Mouse (Mus musculus) neural tube, embryonic 11.5 days (tissue): ENCODE measurements around the gene Pga5. TPM values are rescaled to one million over a fixed set of nuclear protein-coding genes. Genes with fewer than 3 reads are reported as not detected.

Experiments
- ATAC-seq: fragments of 200-750 bp; cut with Nextera tagmentation; 2 replicates; pipeline ENCODE4 v1.8.0; 2017; ENCODE audit warnings: moderate number of reproducible peaks, mild to moderate bottlenecking, moderate TSS enrichment, moderate library complexity; ENCODE audit not compliant: insufficient read depth, low FRiP score, low TSS enrichment
- DNase-seq: peaks from one replicate; pipeline ENCODE4 v3.0.0-alpha.2; 2015; ENCODE audit warnings: low spot score
- H3K27ac ChIP-seq: fragments of 300-500 bp; sonication (generic); 2 replicates; pipeline ENCODE4 v1.5.1; 2014; ENCODE audit warnings: low read depth, mild to moderate bottlenecking, low read length
- H3K27me3 ChIP-seq: fragments of 300-500 bp; sonication (generic); 2 replicates; pipeline ENCODE4 v1.6.1; 2014; ENCODE audit warnings: mild to moderate bottlenecking, low read length, mixed read lengths; ENCODE audit not compliant: control insufficient read depth, insufficient read depth
- H3K36me3 ChIP-seq: fragments of 300-500 bp; sonication (generic); 2 replicates; pipeline ENCODE4 v1.6.1; 2014; ENCODE audit warnings: mild to moderate bottlenecking, low read length, moderate library complexity, mixed read lengths; ENCODE audit not compliant: control insufficient read depth, insufficient read depth
- H3K4me1 ChIP-seq: fragments of 300-500 bp; sonication (generic); 2 replicates; pipeline ENCODE4 v1.6.1; 2014; ENCODE audit warnings: low read length, mixed read lengths; ENCODE audit not compliant: control insufficient read depth, insufficient read depth
- H3K4me2 ChIP-seq: fragments of 300-500 bp; sonication (generic); 2 replicates; pipeline ENCODE4 v1.6.1; 2014; ENCODE audit warnings: low read depth, mild to moderate bottlenecking, moderate library complexity
- H3K4me3 ChIP-seq: fragments of 300-500 bp; sonication (generic); 2 replicates; pipeline ENCODE4 v1.5.1; 2014; ENCODE audit warnings: low read depth, low read length
- H3K9ac ChIP-seq: fragments of 300-500 bp; sonication (generic); 2 replicates; pipeline ENCODE4 v1.6.1; 2014; ENCODE audit warnings: mild to moderate bottlenecking, low read length
- H3K9me3 ChIP-seq: fragments of 300-500 bp; sonication (generic); 2 replicates; pipeline ENCODE4 v1.6.1; 2016; ENCODE audit warnings: low read length; ENCODE audit not compliant: control insufficient read depth
- WGBS: fragments of 180-500 bp; shearing (Covaris S2); extraction: QIAGEN DNeasy Blood & Tissue Kit; methylation state at CpG from one replicate; pipeline ENCODE4 v1.1.7; 2014; 5-methylcytosine and 5-hydroxymethylcytosine counted together
- polyA plus RNA-seq: library from polyadenylated mRNA; unstranded; fragments of >200 nt; fragmentation: Nextera tagmentation; extraction: Ambion mirVana; gene quantifications from 2 replicates; pipeline ENCODE4 v1.2.1, GENCODE M21; 2014

The Pga5 gene
- polyA plus RNA-seq, 1 experiment from 2014 or later = not detected

GRCm38 (mm10) chr19:10688537-10689352 is 10.9 kb upstream of the Pga5 start, which contains the start of gene Vps37c:
TSS of gene Vps37c (plus strand) at chr19:10688735.
- peak; percentile 95 for DNase-seq
- H3K4me3 ChIP-seq = peak within 1 kb of the TSS; percentile 77
- no peaks in the 10 kb centered on the region for H3K27me3 ChIP-seq
- H3K27ac ChIP-seq = peak within 1 kb of the TSS; percentile 94
- H3K36me3 ChIP-seq = no peaks in the 10 kb centered on the region
- peak within 1 kb of the TSS; percentile 78 for H3K9ac ChIP-seq
- under 1% methylated on average over 64 of the region's 74 CpGs for WGBS
- H3K4me2 ChIP-seq = peak within 1 kb of the TSS; percentile 51
- no peaks in the 10 kb centered on the region for H3K9me3 ChIP-seq
- H3K4me1 ChIP-seq = peaks cover 3% of the 10 kb centered on the region
- peak; percentile 93 for ATAC-seq

GRCm38 (mm10) chr19:10685727-10686126 is 7.9 kb upstream of the Pga5 start:
- ATAC-seq (no peak), DNase-seq (no peak)
- Histone ChIP-seq H3K4me2 (no peak overlapping the region), H3K9ac (no peak overlapping the region), H3K36me3 (no peaks in the 10 kb centered on the region), H3K4me1 (peaks cover 3% of the 10 kb centered on the region), H3K27me3 (no peaks in the 10 kb centered on the region), H3K27ac (no peak overlapping the region), H3K4me3 (no peak overlapping the region), H3K9me3 (no peaks in the 10 kb centered on the region)
- WGBS = 84% methylated on average over 2 of the region's 2 CpGs

- Histone ChIP-seq H3K27me3 (no peaks in the 10 kb centered on the region), H3K9ac (no peak overlapping the region), H3K36me3 (no peaks in the 10 kb centered on the region), H3K4me3 (no peak overlapping the region), H3K27ac (no peak overlapping the region), H3K4me1 (peaks cover 3% of the 10 kb centered on the region), H3K9me3 (no peaks in the 10 kb centered on the region), H3K4me2 (no peak overlapping the region)
- ATAC-seq (no peak), DNase-seq (no peak)
- 93% methylated on average over 9 of the region's 9 CpGs for WGBS
These were observed 7.2 kb upstream of the Pga5 start for GRCm38 (mm10) chr19:10685081-10685480.

- Histone ChIP-seq H3K27ac (no peak overlapping the region), H3K9me3 (no peaks in the 10 kb centered on the region), H3K4me3 (no peak overlapping the region), H3K4me1 (no peaks in the 10 kb centered on the region), H3K4me2 (no peak overlapping the region), H3K27me3 (no peaks in the 10 kb centered on the region), H3K9ac (no peak overlapping the region), H3K36me3 (no peaks in the 10 kb centered on the region)
- DNase-seq (no peak), ATAC-seq (no peak)
- WGBS = 68% methylated on average over 4 of the region's 4 CpGs
These were observed 3.7 kb upstream of the Pga5 start for GRCm38 (mm10) chr19:10681571-10681970.

GRCm38 (mm10) chr19:10678772-10679067 is 849 bp upstream of the Pga5 start:
- no peaks in the 10 kb centered on the region for H3K36me3 ChIP-seq
- H3K9ac ChIP-seq = no peak overlapping the region
- H3K27me3 ChIP-seq = no peaks in the 10 kb centered on the region
- 83% methylated on average over 1 of the region's 1 CpGs for WGBS
- no peaks in the 10 kb centered on the region for H3K9me3 ChIP-seq
- DNase-seq = no peak
- no peak overlapping the region for H3K27ac ChIP-seq
- no peak overlapping the region for H3K4me2 ChIP-seq
- ATAC-seq = no peak
- H3K4me3 ChIP-seq = no peak overlapping the region
- H3K4me1 ChIP-seq = no peaks in the 10 kb centered on the region

GRCm38 (mm10) chr19:10676656-10677055 is 1.2 kb downstream of the Pga5 start:
- Histone ChIP-seq H3K4me3 (no peak overlapping the region), H3K4me2 (no peak overlapping the region), H3K9me3 (no peaks in the 10 kb centered on the region), H3K4me1 (no peaks in the 10 kb centered on the region), H3K36me3 (no peaks in the 10 kb centered on the region), H3K27ac (no peak overlapping the region), H3K9ac (no peak overlapping the region), H3K27me3 (no peaks in the 10 kb centered on the region)
- WGBS = 79% methylated on average over 16 of the region's 16 CpGs
- DNase-seq (no peak), ATAC-seq (no peak)

- DNase-seq (no peak), ATAC-seq (no peak)
- H3K4me2 ChIP-seq = no peak overlapping the region
- no peak overlapping the region for H3K27ac ChIP-seq
- no peak overlapping the region for H3K9ac ChIP-seq
- H3K4me3 ChIP-seq = no peak overlapping the region
- no peaks in the 10 kb centered on the region for H3K9me3 ChIP-seq
- no peaks in the 10 kb centered on the region for H3K27me3 ChIP-seq
- H3K36me3 ChIP-seq = no peaks in the 10 kb centered on the region
- WGBS = 59% methylated on average over 1 of the region's 1 CpGs
- no peaks in the 10 kb centered on the region for H3K4me1 ChIP-seq
These were observed 4.6 kb downstream of the Pga5 start for GRCm38 (mm10) chr19:10673275-10673674.

- DNase-seq = no peak
- no peaks in the 10 kb centered on the region for H3K36me3 ChIP-seq
- no peak overlapping the region for H3K4me2 ChIP-seq
- no peak overlapping the region for H3K27ac ChIP-seq
- ATAC-seq = peak; percentile 55; the same call in 1 of the 2 replicates
- H3K4me1 ChIP-seq = no peaks in the 10 kb centered on the region
- H3K9me3 ChIP-seq = no peaks in the 10 kb centered on the region
- no peak overlapping the region for H3K9ac ChIP-seq
- no peaks in the 10 kb centered on the region for H3K27me3 ChIP-seq
- no peak overlapping the region for H3K4me3 ChIP-seq
- WGBS = 60% methylated on average over 9 of the region's 9 CpGs
These were observed 5.9 kb downstream of the Pga5 start for GRCm38 (mm10) chr19:10671854-10672417.

GRCm38 (mm10) chr19:10671319-10671718 is 6.6 kb downstream of the Pga5 start:
- H3K9ac ChIP-seq = no peak overlapping the region
- H3K9me3 ChIP-seq = no peaks in the 10 kb centered on the region
- no peaks in the 10 kb centered on the region for H3K36me3 ChIP-seq
- 84% methylated on average over 4 of the region's 4 CpGs for WGBS
- no peak for ATAC-seq
- H3K4me2 ChIP-seq = no peak overlapping the region
- no peaks in the 10 kb centered on the region for H3K27me3 ChIP-seq
- no peak overlapping the region for H3K27ac ChIP-seq
- H3K4me3 ChIP-seq = no peak overlapping the region
- H3K4me1 ChIP-seq = no peaks in the 10 kb centered on the region
- DNase-seq = no peak
